Mouse (Mus musculus) forebrain, embryonic 11.5 days (tissue): Measurements from ENCODE around the gene Olfr1499. TPM values are rescaled to one million over a fixed set of nuclear protein-coding genes. Genes with fewer than 3 reads are reported as not detected.
"Not testable (repeated sequence)": the region's sequence is repeated elsewhere in the genome, so short reads cannot be mapped to it uniquely, and the experiment has no call there.

Experiments
- ATAC-seq: fragments of 200-750 bp; cut with Nextera tagmentation; replicated peaks from 2 replicates; pipeline ENCODE4 v1.8.0; 2017; ENCODE audit warnings: moderate TSS enrichment; ENCODE audit not compliant: low FRiP score
- DNase-seq: peaks from one replicate; pipeline ENCODE4 v3.0.0-alpha.2; 2017; ENCODE audit warnings: low spot score
- H3K27ac ChIP-seq: fragments of 300-500 bp; sonication (generic); 2 replicates; pipeline ENCODE4 v1.5.1; 2014; ENCODE audit warnings: low read depth, low read length
- H3K27me3 ChIP-seq: fragments of 300-500 bp; sonication (generic); 2 replicates; pipeline ENCODE4 v1.6.1; 2014; ENCODE audit warnings: mild to moderate bottlenecking, low read length, mixed read lengths; ENCODE audit not compliant: control insufficient read depth, insufficient read depth
- H3K36me3 ChIP-seq: fragments of 300-500 bp; sonication (generic); 2 replicates; pipeline ENCODE4 v1.6.1; 2014; ENCODE audit warnings: mild to moderate bottlenecking, low read length, moderate library complexity, mixed read lengths; ENCODE audit not compliant: control insufficient read depth, insufficient read depth
- H3K4me1 ChIP-seq: fragments of 300-500 bp; sonication (generic); replicated peaks from 2 replicates; pipeline ENCODE4 v1.6.1; 2014; ENCODE audit warnings: low read length, mixed read lengths; ENCODE audit not compliant: control insufficient read depth, insufficient read depth
- H3K4me2 ChIP-seq: fragments of 300-500 bp; sonication (generic); 2 replicates; pipeline ENCODE4 v1.6.1; 2014; ENCODE audit warnings: low read depth, mild to moderate bottlenecking, low read length, moderate library complexity, mixed read lengths; ENCODE audit not compliant: severe bottlenecking
- H3K4me3 ChIP-seq: fragments of 300-500 bp; sonication (generic); 2 replicates; pipeline ENCODE4 v1.5.1; 2014; ENCODE audit warnings: low read depth, low read length
- H3K9ac ChIP-seq: fragments of 300-500 bp; sonication (generic); 2 replicates; pipeline ENCODE4 v1.6.1; 2014; ENCODE audit warnings: low read length
- H3K9me3 ChIP-seq: fragments of 300-500 bp; sonication (generic); 2 replicates; pipeline ENCODE4 v1.6.1; 2016; ENCODE audit warnings: low read length, mixed read lengths; ENCODE audit not compliant: control insufficient read depth
- WGBS: fragments of 180-500 bp; shearing (Covaris S2); extraction: QIAGEN DNeasy Blood & Tissue Kit; methylation state at CpG from one replicate; pipeline ENCODE4 v1.1.7; 2014; 5-methylcytosine and 5-hydroxymethylcytosine counted together
- polyA plus RNA-seq: library from polyadenylated mRNA; unstranded; fragments of >200 nt; fragmentation: Nextera tagmentation; extraction: Ambion mirVana; gene quantifications from 2 replicates; pipeline ENCODE4 v1.2.1, GENCODE M21; 2014

The Olfr1499 gene
- polyA plus RNA-seq = not detected in 2 replicates

DNA sequence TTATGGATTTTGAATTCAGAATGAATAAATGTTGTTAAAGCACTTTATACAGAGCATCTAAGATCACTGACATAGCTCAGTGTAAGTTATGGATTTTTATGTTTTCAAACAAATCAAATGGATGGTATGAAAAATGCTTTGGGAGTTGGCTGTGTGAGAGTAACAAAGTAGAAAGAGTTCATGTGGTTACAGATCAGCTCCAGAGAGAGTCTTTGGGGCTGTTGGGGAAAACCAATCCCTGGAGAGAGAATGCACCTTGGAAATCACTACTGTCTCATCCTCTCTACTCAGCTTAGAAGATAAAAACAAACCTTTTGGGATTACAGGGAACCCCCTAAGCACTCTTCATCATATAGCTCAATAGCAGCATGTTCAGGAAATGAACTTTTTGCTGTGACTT is at the start of gene Olfr1499:
Gene Olfr1499, minus strand, starts transcription at position 101 of the 400 bp plus-strand sequence.
- Histone ChIP-seq H3K27ac (no peak within 1 kb of the TSS), H3K36me3 (no peaks in the 10 kb centered on the region), H3K9ac (no peak within 1 kb of the TSS), H3K4me2 (no peak within 1 kb of the TSS), H3K4me3 (no peak within 1 kb of the TSS), H3K4me1 (no peaks in the 10 kb centered on the region), H3K9me3 (no peaks in the 10 kb centered on the region), H3K27me3 (no peaks in the 10 kb centered on the region)
- ATAC-seq = no peak
- DNase-seq = no peak

GRCm38 (mm10) chr19:13861495-13861894 is 42.2 kb upstream of the Olfr1499 start, which contains the start of gene Olfr1502:
Gene Olfr1502, plus strand, starts transcription at chr19:13861795.
- no peaks in the 10 kb centered on the region for H3K4me1 ChIP-seq
- H3K4me2 ChIP-seq = no peak within 1 kb of the TSS
- no peak for DNase-seq
- H3K27ac ChIP-seq = no peak within 1 kb of the TSS
- H3K27me3 ChIP-seq = no peaks in the 10 kb centered on the region
- no peak for ATAC-seq
- 87% methylated on average over 1 of the region's 1 CpGs for WGBS
- H3K9ac ChIP-seq = no peak within 1 kb of the TSS
- no peak within 1 kb of the TSS for H3K4me3 ChIP-seq
- H3K36me3 ChIP-seq = no peaks in the 10 kb centered on the region
- no peaks in the 10 kb centered on the region for H3K9me3 ChIP-seq

DNA sequence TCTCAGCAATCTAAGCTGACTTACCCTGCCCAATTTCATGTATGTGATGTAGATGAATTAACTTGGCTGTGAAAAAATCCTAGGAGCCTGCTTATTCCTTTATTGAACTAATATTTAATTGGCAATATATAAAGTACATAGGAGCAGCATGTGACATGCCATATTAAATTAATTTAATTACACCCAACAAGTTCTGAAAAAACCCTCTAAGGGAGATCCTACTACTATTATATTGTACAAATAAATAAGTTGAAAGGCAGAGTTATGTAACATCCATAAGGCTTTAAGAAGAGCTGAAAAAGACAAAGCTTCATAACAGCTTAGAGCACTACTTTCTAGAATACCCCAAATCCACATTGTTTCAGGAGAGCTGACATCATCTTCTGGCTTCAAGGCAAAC is 31.3 kb upstream of the Olfr1499 start, which contains the start of gene Olfr1501:
Gene Olfr1501, minus strand, starts transcription at position 101 of the 400 bp plus-strand sequence.
- H3K4me2 ChIP-seq, DNase-seq, H3K36me3 ChIP-seq, H3K27ac ChIP-seq, H3K9ac ChIP-seq, H3K4me1 ChIP-seq, ATAC-seq, H3K9me3 ChIP-seq, H3K4me3 ChIP-seq, H3K27me3 ChIP-seq: not testable (repeated sequence)

DNA sequence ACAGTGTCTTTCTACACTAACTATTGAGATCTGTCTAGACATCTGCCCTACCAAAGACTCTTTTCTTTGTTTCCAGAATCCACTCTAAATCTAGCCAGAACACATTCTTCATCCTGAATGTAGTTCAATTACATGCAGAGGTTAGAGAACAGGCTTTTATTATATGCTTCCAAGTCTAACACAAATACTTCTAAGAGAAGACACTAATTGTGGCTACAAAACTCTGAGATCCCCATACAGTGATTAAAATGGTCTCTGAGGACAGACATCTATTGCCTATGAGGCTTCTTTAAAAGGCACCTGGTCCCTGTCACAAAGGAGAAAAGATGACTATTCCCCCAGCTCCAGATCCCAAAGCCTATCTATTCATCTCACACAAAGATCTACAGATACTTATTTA is 11.1 kb upstream of the Olfr1499 start, which contains the start of gene Olfr1500:
Gene Olfr1500, minus strand, starts transcription at position 101 of the 400 bp plus-strand sequence.
- ATAC-seq (no peak), DNase-seq (no peak)

GRCm38 (mm10) chr19:13828447-13828846 is 9.2 kb upstream of the Olfr1499 start:
- Histone ChIP-seq H3K9me3 (no peaks in the 10 kb centered on the region), H3K4me2 (no peak overlapping the region), H3K4me3 (no peak overlapping the region), H3K4me1 (no peaks in the 10 kb centered on the region), H3K27me3 (no peaks in the 10 kb centered on the region), H3K9ac (no peak overlapping the region), H3K27ac (no peak overlapping the region), H3K36me3 (no peaks in the 10 kb centered on the region)
- whole genome bisulfite sequencing = 78% methylated on average over 3 of the region's 3 CpGs
- ATAC-seq (no peak), DNase-seq (no peak)

More for the DNA sequence above, 11.1 kb upstream of the Olfr1499 start, which contains the start of gene Olfr1500:
- Histone ChIP-seq H3K27ac (no peak within 1 kb of the TSS), H3K9ac (no peak within 1 kb of the TSS), H3K36me3 (no peaks in the 10 kb centered on the region), H3K27me3 (no peaks in the 10 kb centered on the region), H3K4me2 (no peak within 1 kb of the TSS), H3K4me3 (no peak within 1 kb of the TSS), H3K4me1 (no peaks in the 10 kb centered on the region), H3K9me3 (no peaks in the 10 kb centered on the region)

GRCm38 (mm10) chr19:13820847-13821246 is 1.6 kb upstream of the Olfr1499 start:
- no peak overlapping the region for H3K4me3 ChIP-seq
- WGBS = 68% methylated on average over 5 of the region's 5 CpGs

DNA sequence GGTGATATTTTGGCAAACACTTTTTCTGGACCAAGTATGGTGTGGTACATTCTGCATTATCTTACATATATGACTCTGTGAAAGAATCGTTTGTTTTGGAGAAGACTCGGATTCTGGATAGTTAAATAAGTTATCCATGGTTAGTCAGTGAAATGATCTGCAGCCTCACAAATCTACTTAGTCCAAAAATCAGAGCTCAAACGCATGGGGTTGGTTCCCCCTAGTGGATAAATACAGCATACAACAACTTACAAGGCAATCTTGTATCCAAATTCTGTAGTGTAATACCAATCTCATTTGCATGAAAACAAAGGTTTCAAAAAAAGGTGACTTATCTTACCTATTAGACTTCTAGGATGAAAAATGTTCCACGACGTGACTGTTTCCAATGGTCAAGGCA is 420 bp downstream of the Olfr1499 start:
- DNase-seq = no peak
- Histone ChIP-seq H3K4me3 (no peak overlapping the region), H3K4me1 (no peaks in the 10 kb centered on the region), H3K27me3 (no peaks in the 10 kb centered on the region), H3K36me3 (no peaks in the 10 kb centered on the region), H3K9me3 (no peaks in the 10 kb centered on the region), H3K4me2 (no peak overlapping the region), H3K27ac (no peak overlapping the region), H3K9ac (no peak overlapping the region)
- 31% methylated on average over 5 of the region's 5 CpGs for WGBS
- no peak for ATAC-seq

More at GRCm38 (mm10) chr19:13820847-13821246, 1.6 kb upstream of the Olfr1499 start:
- DNase-seq (no peak), ATAC-seq (no peak)
- Histone ChIP-seq H3K27me3 (no peaks in the 10 kb centered on the region), H3K4me1 (no peaks in the 10 kb centered on the region), H3K27ac (no peak overlapping the region), H3K36me3 (no peaks in the 10 kb centered on the region), H3K9me3 (no peaks in the 10 kb centered on the region), H3K9ac (no peak overlapping the region), H3K4me2 (no peak overlapping the region)

GRCm38 (mm10) chr19:13812823-13813222 is 6.4 kb downstream of the Olfr1499 start:
- Histone ChIP-seq H3K36me3 (no peaks in the 10 kb centered on the region), H3K9me3 (no peaks in the 10 kb centered on the region), H3K4me1 (no peaks in the 10 kb centered on the region), H3K27ac (no peak overlapping the region), H3K9ac (no peak overlapping the region), H3K4me3 (no peak overlapping the region), H3K4me2 (no peak overlapping the region), H3K27me3 (no peaks in the 10 kb centered on the region)
- 61% methylated on average over 2 of the region's 2 CpGs for WGBS
- ATAC-seq (no peak), DNase-seq (no peak)

- H3K4me3 ChIP-seq, H3K36me3 ChIP-seq, ATAC-seq, H3K9ac ChIP-seq, H3K27me3 ChIP-seq, DNase-seq, H3K4me1 ChIP-seq, H3K4me2 ChIP-seq, H3K9me3 ChIP-seq, H3K27ac ChIP-seq: not testable (repeated sequence)
- 69% methylated on average over 1 of the region's 1 CpGs for WGBS
Measured at GRCm38 (mm10) chr19:13805486-13805885, 13.8 kb downstream of the Olfr1499 start.
